8 mouse cellular contexts compared by ENCODE assay signal in the genomic region with DNA sequence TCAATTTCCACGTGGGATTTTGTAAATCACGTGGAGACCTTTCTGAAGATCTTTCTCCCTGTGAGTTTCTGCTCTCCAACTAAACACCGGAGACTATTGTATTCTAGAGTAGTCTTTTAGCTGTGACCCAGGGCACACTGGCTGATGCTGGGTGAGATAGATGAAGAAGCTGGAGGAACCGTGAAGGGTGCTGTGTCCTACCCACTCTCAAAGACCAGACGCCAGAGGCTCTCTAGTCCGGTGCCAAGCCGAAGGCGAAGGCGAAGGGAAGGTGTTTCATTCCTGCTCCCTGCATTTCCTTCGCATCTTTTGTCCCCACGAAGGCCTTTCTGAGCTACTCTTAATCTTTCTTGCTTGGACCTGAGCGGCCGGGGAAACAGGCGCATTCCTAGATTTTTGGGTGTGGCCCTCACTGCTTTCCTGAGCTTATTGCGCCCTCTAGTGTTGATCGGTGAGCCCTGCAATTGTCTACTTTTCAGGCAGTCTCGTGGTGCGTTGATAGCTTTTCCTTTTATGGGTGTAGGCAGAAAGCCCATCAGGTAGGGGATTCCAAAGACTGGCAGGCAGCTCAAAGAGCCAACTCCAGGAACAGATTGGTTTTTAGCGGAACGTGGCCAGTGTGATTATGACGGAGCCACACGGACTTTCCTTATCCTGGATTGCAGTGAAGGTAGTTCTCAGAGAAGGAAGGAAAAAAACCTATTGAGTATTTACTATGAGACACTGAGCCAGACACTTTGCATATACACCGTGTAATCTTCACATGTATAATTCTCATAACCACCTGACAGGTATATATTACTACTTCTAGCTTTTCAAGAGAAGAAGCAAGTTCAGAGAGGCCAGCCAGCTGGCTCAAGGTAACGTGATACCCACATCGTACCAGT. TPM values are rescaled to one million over a fixed set of nuclear protein-coding genes. Genes with fewer than 3 reads are reported as not detected.
DNase-seq lines count a peak whose midpoint lies in the region.

No protein-coding gene starts in this region.

- H3K4me1 ChIP-seq in megakaryocyte, embryonic 14.5 days = peaks cover 19% of the 10 kb centered on the region

- peak overlapping the region; percentile 87 for H3K4me3 ChIP-seq in megakaryocyte, embryonic 14.5 days (replicated peaks)

- no peaks in the 10 kb centered on the region for H3K36me3 ChIP-seq in megakaryocyte, embryonic 14.5 days (replicated peaks; ENCODE audit: low read length)

- peak; percentile 93 for DNase-seq in ZHBTc4 (ENCODE audit: low read depth, low spot score)
- peak; percentile 68 to 86 for DNase-seq in cerebellum, postnatal 4 days (ENCODE audit: low spot score in 2 of 2)
- DNase-seq in gastrocnemius, adult 8-10 months (ENCODE audit: low spot score in 2 of 2) = peak; percentile 66 to 70
- peak; percentile 79 for DNase-seq in hindlimb bud, embryonic 11.5 days (ENCODE audit: extremely low spot score, low read depth, low spot score)
- peak; percentile 69 to 83 for DNase-seq in left cerebral cortex, adult 8-10 months (ENCODE audit: low spot score in 2 of 2)
- peak; percentile 91 to 93 for DNase-seq in right cerebral cortex, adult 2 months (ENCODE audit: low spot score in 2 of 2)
- DNase-seq in urinary bladder, postnatal 14 days (ENCODE audit: low spot score) = peak; percentile 87

- peaks cover 55% of the 10 kb centered on the region for H3K27me3 ChIP-seq in megakaryocyte, embryonic 14.5 days (replicated peaks)

- peaks cover 2% of the 10 kb centered on the region for H3K9me3 ChIP-seq in megakaryocyte, embryonic 14.5 days

RNA-seq across cellular contexts. Expression of a gene that starts 5.9 kb away (rescaled TPM):
- 1 to 10 TPM; 2.7 to 5.5 (median 4.0) TPM for total RNA-seq in gastrocnemius, adult 8-10 months (2022)
- 10 to 100 TPM; 25.6 to 34.7 (median 29.9) TPM for total RNA-seq in left cerebral cortex, adult 8-10 months (2022)
- polyA plus RNA-seq in megakaryocyte, embryonic 14.5 days (2012; ENCODE audit: insufficient read depth, low replicate concordance) = 2.2 TPM in 1 of 2 replicates, not detected in the other

RNA-seq across cellular contexts. Expression of a gene that starts 7.8 kb away (rescaled TPM):
- not detected for total RNA-seq in gastrocnemius, adult 8-10 months (2022)
- total RNA-seq in left cerebral cortex, adult 8-10 months (2022) = not detected
- not detected in 2 replicates for polyA plus RNA-seq in megakaryocyte, embryonic 14.5 days (2012; ENCODE audit: insufficient read depth, low replicate concordance)

Comparison
In these comparisons a context has a peak if more than half of its experiments do, and no peak if none do; other contexts are left out.
1. Peak in every context shown above with its lines: DNase-seq and H3K4me3 ChIP-seq.
2. RNA of a gene that starts 5.9 kb away (total RNA-seq): 25.6 to 34.7 TPM in left cerebral cortex, adult 8-10 months; 2.7 to 5.5 TPM in gastrocnemius, adult 8-10 months; every median in the first group is over 4 times any median in the second.